Mouse (Mus musculus): ENCODE results near the gene Pus10.

GRCm38 (mm10) chr11:23653666-23654065 lies 11.8 kb upstream of the Pus10 start:
- TF ChIP-seq EP300 (IDR thresholded peaks at IDR 0.05; ENCODE audit: low read depth in 1 of 2, low read length in 2 of 2) (no peak), ZC3H11A (IDR thresholded peaks at IDR 0.05; ENCODE audit: low read depth, low read length) (no peak), MAZ (IDR thresholded peaks at IDR 0.05; ENCODE audit: low read depth, low read length) (no peak), TBP (IDR thresholded peaks at IDR 0.05; ENCODE audit: low read depth, low read length) (no peak), POLR2A (IDR thresholded peaks at IDR 0.05; ENCODE audit: control insufficient read depth in 1 of 2, insufficient read depth in 1 of 2, low read depth in 1 of 2, low read length in 2 of 2, poor library complexity in 1 of 2) (no peak), POLR2AphosphoS5 (IDR thresholded peaks at IDR 0.05; ENCODE audit: borderline replicate concordance, low read depth, low read length) (no peak), CTCF (IDR thresholded peaks at IDR 0.05 in 2 of 3, conservative IDR thresholded peaks at IDR 0.05 in 1 of 3; ENCODE audit: control insufficient read depth in 1 of 3, insufficient read depth in 1 of 3, low read depth in 2 of 3, low read length in 3 of 3, poor library complexity in 1 of 3, severe bottlenecking in 1 of 3) (no peak), USF1 (IDR thresholded peaks at IDR 0.05; ENCODE audit: low read depth, low read length) (no peak), BHLHE40 (IDR thresholded peaks at IDR 0.05; ENCODE audit: borderline replicate concordance, low read depth, low read length) (no peak), ZKSCAN1 (IDR thresholded peaks at IDR 0.05; ENCODE audit: low read depth, low read length) (no peak), TAL1 (IDR thresholded peaks at IDR 0.05; ENCODE audit: low read length) (no peak), POLR2AphosphoS2 (IDR thresholded peaks at IDR 0.05; ENCODE audit: low read length) (no peak), NRF1 (IDR thresholded peaks at IDR 0.05; ENCODE audit: insufficient read depth, low read depth, low read length, poor library complexity, severe bottlenecking) (no peak), NELFE (IDR thresholded peaks at IDR 0.05; ENCODE audit: low read depth, low read length) (no peak)

Data from MEL (cell line).